Mouse (Mus musculus): ENCODE results near the gene Chaf1a.

Gene Chaf1a

DNA sequence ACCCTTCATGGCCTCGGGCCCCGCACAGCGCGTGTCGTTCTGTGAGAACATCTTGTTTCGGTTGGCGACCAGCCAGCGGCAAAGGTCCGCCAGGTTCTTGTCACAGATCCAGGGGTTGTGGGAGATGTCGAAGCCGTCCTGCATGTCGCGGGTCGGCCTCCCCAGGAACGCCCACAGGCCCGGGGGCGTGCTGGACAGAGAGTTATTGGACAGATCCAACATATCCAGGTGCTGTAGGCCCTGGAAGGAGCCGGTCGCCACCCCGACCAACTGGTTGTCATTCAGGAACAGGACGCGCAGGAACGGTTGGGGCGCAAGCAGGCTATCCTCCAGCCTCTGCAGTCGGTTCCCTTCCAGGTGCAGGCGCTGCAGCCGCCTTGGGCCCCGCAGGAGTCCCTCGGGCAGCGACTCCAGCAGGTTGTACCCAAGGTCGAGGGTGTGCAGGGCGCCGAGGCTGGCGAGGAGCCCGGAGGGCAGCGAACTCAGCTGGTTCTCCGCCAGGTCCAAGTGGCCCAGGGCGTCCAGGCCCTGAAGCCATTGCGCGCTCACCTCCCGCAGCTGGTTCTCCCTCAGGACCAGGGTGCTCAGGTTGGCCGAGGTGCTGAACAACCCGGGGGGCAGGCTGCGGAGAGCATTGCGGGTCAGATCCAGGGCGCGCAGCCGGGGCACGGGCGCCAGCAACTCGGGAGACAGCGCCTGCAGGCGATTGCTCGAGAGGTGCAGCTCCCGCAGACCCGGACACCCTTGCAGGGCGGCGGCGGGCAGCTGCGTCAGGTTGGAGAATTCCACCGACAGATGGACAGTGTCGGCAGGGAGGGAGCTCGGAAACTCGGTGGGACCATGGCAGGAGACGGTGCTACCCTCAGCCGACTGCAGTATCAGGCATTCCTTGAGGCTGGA lies 80.0 kb downstream of the Chaf1a start:
- peak; percentile 57 for DNase-seq

DNA sequence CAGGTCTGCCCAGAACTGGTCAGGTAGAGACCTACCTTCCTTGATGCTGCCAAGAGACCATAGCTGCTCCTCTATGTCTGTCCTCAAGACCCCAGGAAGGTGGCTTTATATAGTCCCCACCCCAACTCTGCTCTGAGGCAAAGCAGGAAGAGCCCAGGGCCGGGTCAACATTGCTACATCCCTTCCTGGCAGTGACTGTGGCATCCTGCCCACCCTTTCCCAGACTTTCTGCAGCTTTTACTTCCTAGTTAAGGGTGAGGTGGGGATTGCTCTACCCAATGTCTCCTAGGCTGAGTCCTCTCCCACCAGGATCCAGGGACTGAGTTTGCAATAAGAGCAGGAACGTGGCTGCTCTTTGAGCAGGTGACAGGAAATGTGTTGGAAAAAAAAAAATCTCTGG lies 81.6 kb downstream of the Chaf1a start, which contains the start of gene Lrg1:
Lrg1 (minus strand) TSS at position 176 of the 400 bp plus-strand sequence.
- peak; percentile 64 for DNase-seq

Data from lung, postnatal 36 days (tissue).